Mouse (Mus musculus) cerebellum, adult 18-20 months (tissue): ENCODE measurements around the gene Serf2.

Experiments used
- DNase-seq, 2 experiments: peaks; one replicate each; pipeline ENCODE4 v3.0.0; 2021

The Serf2 gene

DNA sequence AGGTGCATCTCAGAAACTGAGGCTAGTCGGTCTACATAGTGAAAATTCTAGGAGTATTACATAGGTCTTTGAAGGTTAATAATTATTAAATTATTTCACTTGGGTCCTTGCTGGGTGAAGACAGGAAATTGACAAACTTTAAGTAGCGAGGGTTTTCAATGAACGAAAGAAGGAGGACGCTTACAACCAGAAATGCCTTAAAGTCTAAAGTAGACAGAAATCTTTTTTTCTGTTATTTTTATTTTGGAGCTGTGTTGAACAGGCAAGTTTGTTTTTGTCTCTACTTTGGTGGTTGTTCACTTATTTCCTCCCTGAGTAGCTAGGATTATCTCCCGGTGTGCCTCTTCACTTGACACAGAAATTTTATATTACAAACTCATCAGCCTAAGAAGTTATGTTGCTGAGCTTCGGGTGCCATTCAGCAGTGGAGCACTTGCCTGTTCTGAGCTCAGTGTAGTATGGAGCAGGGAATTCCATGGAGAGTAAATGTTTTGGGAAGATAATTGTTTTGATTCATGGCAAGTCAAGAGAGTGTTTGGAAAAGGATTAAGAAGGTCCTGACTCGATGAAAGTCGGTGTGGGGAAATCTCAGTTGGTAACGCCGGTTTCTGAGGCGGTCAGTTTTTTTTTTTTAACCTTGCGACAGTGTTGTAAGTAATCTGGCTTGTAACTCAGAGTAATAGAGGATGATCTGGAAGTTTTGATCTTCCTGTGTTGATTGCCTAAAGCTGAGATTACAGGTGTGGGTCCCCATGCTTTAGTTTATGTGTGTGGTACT, 58.4 kb downstream of the Serf2 start:
- no peak for DNase-seq
